Mouse (Mus musculus): Measurements from ENCODE around the gene Gast. TPM values are rescaled to one million over a fixed set of nuclear protein-coding genes. Genes with fewer than 3 reads are reported as not detected.
A peak's percentile ranks its signal among the peaks of the same experiment; 100 is the strongest.

Gast gene
- polyA plus RNA-seq, 1 experiment from 2014 or later: 0.50 TPM

- H3K4me1 ChIP-seq (replicated peaks; ENCODE audit: control insufficient read depth, insufficient read depth, low read length): no peaks in the 10 kb centered on the region
- no peak for ATAC-seq (ENCODE audit: low FRiP score)
- peaks cover 43% of the 10 kb centered on the region for H3K36me3 ChIP-seq (replicated peaks; ENCODE audit: control insufficient read depth, insufficient read depth)
- no peak for DNase-seq (ENCODE audit: low spot score)
- 76% methylated on average over 7 of the region's 7 CpGs for WGBS
- no peak overlapping the region for H3K27ac ChIP-seq
- no peak overlapping the region for H3K9ac ChIP-seq
- H3K27me3 ChIP-seq (ENCODE audit: control insufficient read depth, insufficient read depth, low read length): no peaks in the 10 kb centered on the region
- no peak overlapping the region for H3K4me3 ChIP-seq (replicated peaks; ENCODE audit: low read length)
- H3K4me2 ChIP-seq (replicated peaks): no peak overlapping the region
- H3K9me3 ChIP-seq (ENCODE audit: control insufficient read depth, low read length): no peaks in the 10 kb centered on the region
Measured at GRCm38 (mm10) chr11:100369145-100369544, 34.9 kb downstream of the Gast start.

GRCm38 (mm10) chr11:100369822-100370221 lies 35.6 kb downstream of the Gast start:
- Histone ChIP-seq H3K9me3 (ENCODE audit: control insufficient read depth, low read length) (no peaks in the 10 kb centered on the region), H3K4me2 (replicated peaks) (no peak overlapping the region), H3K4me3 (replicated peaks; ENCODE audit: low read length) (no peak overlapping the region), H3K36me3 (replicated peaks; ENCODE audit: control insufficient read depth, insufficient read depth) (peaks cover 47% of the 10 kb centered on the region), H3K27ac (no peak overlapping the region), H3K4me1 (replicated peaks; ENCODE audit: control insufficient read depth, insufficient read depth, low read length) (no peaks in the 10 kb centered on the region), H3K27me3 (ENCODE audit: control insufficient read depth, insufficient read depth, low read length) (no peaks in the 10 kb centered on the region), H3K9ac (no peak overlapping the region)
- no peak for DNase-seq (ENCODE audit: low spot score)
- 83% methylated on average over 8 of the region's 8 CpGs for WGBS
- no peak for ATAC-seq (ENCODE audit: low FRiP score)

GRCm38 (mm10) chr11:100371981-100372558 lies 37.9 kb downstream of the Gast start:
- peaks cover 70% of the 10 kb centered on the region for H3K36me3 ChIP-seq (replicated peaks; ENCODE audit: control insufficient read depth, insufficient read depth)
- no peak overlapping the region for H3K9ac ChIP-seq
- H3K27me3 ChIP-seq (ENCODE audit: control insufficient read depth, insufficient read depth, low read length): no peaks in the 10 kb centered on the region
- WGBS: 65% methylated on average over 7 of the region's 8 CpGs
- no peaks in the 10 kb centered on the region for H3K4me1 ChIP-seq (replicated peaks; ENCODE audit: control insufficient read depth, insufficient read depth, low read length)
- DNase-seq (ENCODE audit: low spot score) (no peak), ATAC-seq (ENCODE audit: low FRiP score) (peak; percentile 53; the same call in 1 of the 2 replicates)
- no peaks in the 10 kb centered on the region for H3K9me3 ChIP-seq (ENCODE audit: control insufficient read depth, low read length)
- H3K4me2 ChIP-seq (replicated peaks): no peak overlapping the region
- no peak overlapping the region for H3K27ac ChIP-seq
- H3K4me3 ChIP-seq (replicated peaks; ENCODE audit: low read length): no peak overlapping the region

- no peak overlapping the region for H3K4me2 ChIP-seq (replicated peaks)
- no peaks in the 10 kb centered on the region for H3K9me3 ChIP-seq (ENCODE audit: control insufficient read depth, low read length)
- no peaks in the 10 kb centered on the region for H3K27me3 ChIP-seq (ENCODE audit: control insufficient read depth, insufficient read depth, low read length)
- H3K36me3 ChIP-seq (replicated peaks; ENCODE audit: control insufficient read depth, insufficient read depth): peaks cover 96% of the 10 kb centered on the region
- H3K4me3 ChIP-seq (replicated peaks; ENCODE audit: low read length): no peak overlapping the region
- no peaks in the 10 kb centered on the region for H3K4me1 ChIP-seq (replicated peaks; ENCODE audit: control insufficient read depth, insufficient read depth, low read length)
- H3K9ac ChIP-seq: no peak overlapping the region
- 93% methylated on average over 9 of the region's 9 CpGs for WGBS
- DNase-seq (ENCODE audit: low spot score): no peak
- no peak overlapping the region for H3K27ac ChIP-seq
- no peak for ATAC-seq (ENCODE audit: low FRiP score)
Measured at GRCm38 (mm10) chr11:100375127-100375526, 40.9 kb downstream of the Gast start.

- Histone ChIP-seq H3K36me3 (replicated peaks; ENCODE audit: control insufficient read depth, insufficient read depth) (peaks cover 96% of the 10 kb centered on the region), H3K9me3 (ENCODE audit: control insufficient read depth, low read length) (no peaks in the 10 kb centered on the region)
Measured at GRCm38 (mm10) chr11:100376005-100376404, 41.8 kb downstream of the Gast start.

GRCm38 (mm10) chr11:100376746-100377389 lies 42.7 kb downstream of the Gast start:
- no peak overlapping the region for H3K9ac ChIP-seq
- no peaks in the 10 kb centered on the region for H3K27me3 ChIP-seq (ENCODE audit: control insufficient read depth, insufficient read depth, low read length)
- ATAC-seq (ENCODE audit: low FRiP score): no peak
- H3K4me2 ChIP-seq (replicated peaks): no peak overlapping the region
- no peaks in the 10 kb centered on the region for H3K4me1 ChIP-seq (replicated peaks; ENCODE audit: control insufficient read depth, insufficient read depth, low read length)
- no peak overlapping the region for H3K4me3 ChIP-seq (replicated peaks; ENCODE audit: low read length)
- no peak overlapping the region for H3K27ac ChIP-seq
- no peak for DNase-seq (ENCODE audit: low spot score)
- WGBS: 89% methylated on average over 21 of the region's 21 CpGs
- H3K36me3 ChIP-seq (replicated peaks; ENCODE audit: control insufficient read depth, insufficient read depth): peaks cover 96% of the 10 kb centered on the region
- no peaks in the 10 kb centered on the region for H3K9me3 ChIP-seq (ENCODE audit: control insufficient read depth, low read length)

More at GRCm38 (mm10) chr11:100376005-100376404, 41.8 kb downstream of the Gast start:
- H3K9ac ChIP-seq: no peak overlapping the region
- 62% methylated on average over 4 of the region's 4 CpGs for WGBS
- H3K4me2 ChIP-seq (replicated peaks): no peak overlapping the region
- DNase-seq (ENCODE audit: low spot score): no peak
- no peak overlapping the region for H3K4me3 ChIP-seq (replicated peaks; ENCODE audit: low read length)
- H3K27ac ChIP-seq: no peak overlapping the region
- ATAC-seq (ENCODE audit: low FRiP score): no peak
- H3K4me1 ChIP-seq (replicated peaks; ENCODE audit: control insufficient read depth, insufficient read depth, low read length): no peaks in the 10 kb centered on the region
- no peaks in the 10 kb centered on the region for H3K27me3 ChIP-seq (ENCODE audit: control insufficient read depth, insufficient read depth, low read length)

GRCm38 (mm10) chr11:100377989-100378388 lies 43.8 kb downstream of the Gast start:
- Histone ChIP-seq H3K4me3 (replicated peaks; ENCODE audit: low read length) (no peak overlapping the region), H3K27ac (no peak overlapping the region), H3K9ac (no peak overlapping the region), H3K27me3 (ENCODE audit: control insufficient read depth, insufficient read depth, low read length) (no peaks in the 10 kb centered on the region), H3K36me3 (replicated peaks; ENCODE audit: control insufficient read depth, insufficient read depth) (peaks cover 96% of the 10 kb centered on the region), H3K4me2 (replicated peaks) (no peak overlapping the region), H3K9me3 (ENCODE audit: control insufficient read depth, low read length) (no peaks in the 10 kb centered on the region), H3K4me1 (replicated peaks; ENCODE audit: control insufficient read depth, insufficient read depth, low read length) (no peaks in the 10 kb centered on the region)
- DNase-seq (ENCODE audit: low spot score) (no peak), ATAC-seq (ENCODE audit: low FRiP score) (no peak)
- 94% methylated on average over 14 of the region's 14 CpGs for WGBS

GRCm38 (mm10) chr11:100378446-100378845 lies 44.2 kb downstream of the Gast start:
- WGBS: 90% methylated on average over 5 of the region's 5 CpGs
- Histone ChIP-seq H3K36me3 (replicated peaks; ENCODE audit: control insufficient read depth, insufficient read depth) (peaks cover 96% of the 10 kb centered on the region), H3K9me3 (ENCODE audit: control insufficient read depth, low read length) (no peaks in the 10 kb centered on the region), H3K4me3 (replicated peaks; ENCODE audit: low read length) (no peak overlapping the region), H3K27me3 (ENCODE audit: control insufficient read depth, insufficient read depth, low read length) (no peaks in the 10 kb centered on the region), H3K9ac (no peak overlapping the region), H3K27ac (no peak overlapping the region), H3K4me1 (replicated peaks; ENCODE audit: control insufficient read depth, insufficient read depth, low read length) (no peaks in the 10 kb centered on the region), H3K4me2 (replicated peaks) (no peak overlapping the region)
- DNase-seq (ENCODE audit: low spot score) (no peak), ATAC-seq (ENCODE audit: low FRiP score) (no peak)

GRCm38 (mm10) chr11:100379311-100379710 lies 45.1 kb downstream of the Gast start:
- Histone ChIP-seq H3K27me3 (ENCODE audit: control insufficient read depth, insufficient read depth, low read length) (no peaks in the 10 kb centered on the region), H3K9ac (no peak overlapping the region), H3K9me3 (ENCODE audit: control insufficient read depth, low read length) (no peaks in the 10 kb centered on the region), H3K36me3 (replicated peaks; ENCODE audit: control insufficient read depth, insufficient read depth) (peaks cover 96% of the 10 kb centered on the region), H3K27ac (no peak overlapping the region), H3K4me3 (replicated peaks; ENCODE audit: low read length) (no peak overlapping the region), H3K4me1 (replicated peaks; ENCODE audit: control insufficient read depth, insufficient read depth, low read length) (no peaks in the 10 kb centered on the region), H3K4me2 (replicated peaks) (no peak overlapping the region)
- ATAC-seq (ENCODE audit: low FRiP score): no peak
- DNase-seq (ENCODE audit: low spot score): no peak
- 89% methylated on average over 4 of the region's 4 CpGs for WGBS
